Mouse (Mus musculus) c-Kit-negative CD71-positive TER-119-positive erythroid progenitor cells, embryonic 14.5 days (primary cell): Measurements from ENCODE around the gene Mavs.
A peak's percentile ranks its signal among the peaks of the same experiment; 100 is the strongest.
"Not testable (repeated sequence)": the region's sequence is repeated elsewhere in the genome, so short reads cannot be mapped to it uniquely, and the experiment has no call there.

Experiments used
- DNase-seq: peaks from one replicate; pipeline ENCODE4 v3.0.0-alpha.2; 2013; ENCODE audit warnings: low read depth, low spot score

Gene Mavs

GRCm38 (mm10) chr2:131211026-131211615 lies 22.7 kb upstream of the Mavs start:
- DNase-seq = no peak

GRCm38 (mm10) chr2:131213773-131214172 lies 20.1 kb upstream of the Mavs start:
- DNase-seq = no peak

- DNase-seq = no peak
Observed at GRCm38 (mm10) chr2:131215941-131216858, 17.7 kb upstream of the Mavs start.

GRCm38 (mm10) chr2:131220030-131220429 lies 13.8 kb upstream of the Mavs start:
- DNase-seq = no peak

GRCm38 (mm10) chr2:131221853-131222515 lies 11.9 kb upstream of the Mavs start:
- no peak for DNase-seq

- peak; percentile 54 for DNase-seq
Observed at GRCm38 (mm10) chr2:131222562-131222961, 11.3 kb upstream of the Mavs start.

GRCm38 (mm10) chr2:131223569-131223968 lies 10.3 kb upstream of the Mavs start:
- DNase-seq = peak; percentile 65

GRCm38 (mm10) chr2:131225178-131225577 lies 8.7 kb upstream of the Mavs start:
- no peak for DNase-seq

GRCm38 (mm10) chr2:131226669-131227068 lies 7.2 kb upstream of the Mavs start:
- not testable (repeated sequence) for DNase-seq

GRCm38 (mm10) chr2:131227243-131227642 lies 6.6 kb upstream of the Mavs start:
- DNase-seq = no peak

- peak; percentile 78 for DNase-seq
Observed at GRCm38 (mm10) chr2:131232558-131232957, 1.3 kb upstream of the Mavs start.

- DNase-seq = no peak
Observed at GRCm38 (mm10) chr2:131234127-131234650, 326 bp downstream of the Mavs start.

- DNase-seq = no peak
Observed at GRCm38 (mm10) chr2:131234970-131235635, 1.2 kb downstream of the Mavs start.

GRCm38 (mm10) chr2:131242180-131242579 lies 8.3 kb downstream of the Mavs start:
- no peak for DNase-seq

GRCm38 (mm10) chr2:131242929-131243328 lies 9.1 kb downstream of the Mavs start:
- no peak for DNase-seq

GRCm38 (mm10) chr2:131253681-131254328 lies 19.9 kb downstream of the Mavs start:
- DNase-seq = peak; percentile 74

GRCm38 (mm10) chr2:131254329-131254713 lies 20.5 kb downstream of the Mavs start:
- DNase-seq = no peak

GRCm38 (mm10) chr2:131255738-131256137 lies 21.9 kb downstream of the Mavs start:
- DNase-seq = no peak

- DNase-seq = no peak
Observed at GRCm38 (mm10) chr2:131258693-131259092, 24.8 kb downstream of the Mavs start.

- peak; percentile 56 for DNase-seq
Observed at GRCm38 (mm10) chr2:131260544-131261307, 26.9 kb downstream of the Mavs start.
